Mouse (Mus musculus) erythroblast, embryonic 14.5 days (primary cell): ENCODE data around the gene Slc24a3.

Source experiments
- GATA1 ChIP-seq: IDR thresholded peaks from 2 replicates; pipeline ENCODE4 v1.6.1; 2012; ENCODE audit warnings: low read length, inconsistent platforms, mixed read lengths
- TAL1 ChIP-seq: IDR thresholded peaks from 3 replicates; pipeline ENCODE4 v1.6.1; 2012; ENCODE audit warnings: low read length, inconsistent platforms, mixed read lengths

- TF ChIP-seq GATA1 (no peak), TAL1 (no peak)
Observed at GRCm38 (mm10) chr2:145535774-145536173, 368.2 kb downstream of the Slc24a3 start.
